Mouse (Mus musculus): ENCODE results near the gene Ptprh. TPM values are rescaled to one million over a fixed set of nuclear protein-coding genes. Genes with fewer than 3 reads are reported as not detected.

Gene Ptprh
- 1.2 and 1.3 TPM in 2 replicates for polyA plus RNA-seq (2015; fragmentation: Nextera tagmentation; extraction: Ambion mirVana)

DNA sequence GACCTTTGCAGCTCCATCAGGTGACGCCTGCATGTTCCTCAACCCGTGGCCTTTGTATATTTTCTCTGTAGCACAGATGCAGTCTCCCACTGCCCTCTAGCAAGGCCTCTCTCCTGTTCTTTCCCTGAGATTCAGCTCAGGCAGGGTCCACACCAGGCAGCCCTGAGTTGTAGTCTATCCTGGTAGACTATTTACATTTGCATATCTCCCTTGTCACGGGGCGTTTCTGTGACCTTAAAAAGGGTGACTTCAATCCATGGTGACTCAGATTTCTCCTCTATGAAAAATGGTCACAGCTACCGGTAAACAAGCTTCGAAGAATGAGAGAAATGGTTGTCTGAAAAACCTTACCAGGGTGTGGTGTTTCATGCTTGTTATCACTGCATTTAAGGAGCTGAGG lies at the start of gene Ptprh:
TSS of gene Ptprh (minus strand) at position 169 of the 400 bp plus-strand sequence.
- 83% methylated on average over 6 of the region's 6 CpGs for WGBS
- Histone ChIP-seq H3K9ac (no peak within 1 kb of the TSS), H3K36me3 (no peaks in the 10 kb centered on the region), H3K9me3 (no peaks in the 10 kb centered on the region), H3K4me3 (no peak within 1 kb of the TSS), H3K4me2 (no peak within 1 kb of the TSS), H3K4me1 (replicated peaks) (no peaks in the 10 kb centered on the region), H3K27me3 (no peaks in the 10 kb centered on the region), H3K27ac (replicated peaks) (no peak within 1 kb of the TSS)
- no peak for ATAC-seq (ENCODE audit: low FRiP score, low read depth)

DNA sequence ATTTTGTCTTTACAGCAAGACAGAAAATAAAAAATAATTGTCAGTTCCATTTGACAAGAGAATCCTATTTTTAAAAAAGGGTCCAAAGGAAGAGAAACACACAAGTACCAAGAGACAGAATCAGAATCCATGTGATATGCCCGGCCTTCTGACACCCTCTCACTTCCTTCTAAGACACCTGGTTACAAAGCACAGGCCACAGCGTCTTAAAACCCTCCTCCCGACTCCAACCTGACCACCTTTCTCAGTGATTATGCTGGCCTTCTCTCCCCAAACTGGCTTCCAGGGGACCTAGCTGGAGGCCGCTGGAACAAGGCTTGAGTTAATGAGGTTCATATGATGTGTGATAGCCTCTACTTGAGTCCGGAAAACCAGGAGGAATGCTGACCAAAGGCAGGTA lies 49.5 kb upstream of the Ptprh start:
- H3K27ac ChIP-seq (replicated peaks) = no peak overlapping the region
- H3K27me3 ChIP-seq = no peaks in the 10 kb centered on the region
- WGBS = 89% methylated on average over 5 of the region's 5 CpGs
- H3K4me3 ChIP-seq = no peak overlapping the region
- 0 out of 2 replicates have a peak, but pooled peaks cover 5% of the 10 kb centered on the region for H3K36me3 ChIP-seq
- no peak overlapping the region for H3K4me2 ChIP-seq
- peaks cover 54% of the 10 kb centered on the region for H3K4me1 ChIP-seq (replicated peaks)
- no peak overlapping the region for H3K9ac ChIP-seq
- no peaks in the 10 kb centered on the region for H3K9me3 ChIP-seq
- no peak for ATAC-seq (ENCODE audit: low FRiP score, low read depth)

DNA sequence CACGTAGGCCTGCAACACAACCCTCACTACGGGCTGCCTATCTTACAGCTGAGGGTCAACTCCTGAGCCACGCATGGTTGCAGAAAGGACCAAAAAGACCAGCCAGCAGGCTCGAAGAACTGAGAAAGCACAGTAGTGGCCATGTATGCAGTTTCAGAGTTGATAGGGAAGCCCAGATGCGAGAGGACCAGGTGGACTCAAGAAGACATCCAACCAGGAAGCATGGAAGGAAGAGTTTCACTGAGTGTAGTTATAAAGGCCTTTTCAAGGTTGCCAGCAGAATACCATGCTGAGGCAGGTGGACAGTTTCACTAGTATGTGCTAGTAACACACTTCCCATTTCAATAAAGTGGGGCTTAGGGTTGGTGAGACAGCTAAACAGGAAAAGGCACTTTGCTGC lies 48.9 kb upstream of the Ptprh start:
- no peak overlapping the region for H3K9ac ChIP-seq
- no peaks in the 10 kb centered on the region for H3K9me3 ChIP-seq
- H3K27ac ChIP-seq (replicated peaks) = no peak overlapping the region
- no peak for ATAC-seq (ENCODE audit: low FRiP score, low read depth)
- no peaks in the 10 kb centered on the region for H3K27me3 ChIP-seq
- no peak overlapping the region for H3K4me3 ChIP-seq
- no peak overlapping the region for H3K4me2 ChIP-seq
- H3K4me1 ChIP-seq (replicated peaks) = peaks cover 51% of the 10 kb centered on the region
- 0 out of 2 replicates have a peak, but pooled peaks cover 5% of the 10 kb centered on the region for H3K36me3 ChIP-seq
- WGBS = 96% methylated on average over 5 of the region's 5 CpGs

DNA sequence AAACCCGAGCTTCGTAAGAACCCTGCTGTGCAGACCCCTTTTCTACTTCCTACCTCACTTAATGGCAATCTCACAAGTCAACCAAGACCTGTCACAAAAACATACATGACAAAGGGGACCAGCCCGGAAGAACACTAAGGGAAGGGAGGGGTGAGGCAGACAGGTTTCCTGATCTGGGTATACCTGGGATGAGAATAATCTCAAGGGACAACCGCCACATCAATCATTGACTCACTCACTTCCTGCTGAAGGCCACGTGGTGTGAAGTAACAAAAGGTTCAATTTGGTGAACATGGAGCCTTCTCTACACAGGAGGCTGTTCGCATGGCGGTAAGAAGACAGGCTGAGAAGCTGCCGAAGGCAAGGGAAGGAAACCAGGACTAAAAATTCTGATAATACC lies 47.7 kb upstream of the Ptprh start:
- no peaks in the 10 kb centered on the region for H3K27me3 ChIP-seq
- H3K9ac ChIP-seq = no peak overlapping the region
- 0 out of 2 replicates have a peak, but pooled peaks cover 5% of the 10 kb centered on the region for H3K36me3 ChIP-seq
- no peak for ATAC-seq (ENCODE audit: low FRiP score, low read depth)
- H3K4me1 ChIP-seq (replicated peaks) = peaks cover 39% of the 10 kb centered on the region
- H3K4me3 ChIP-seq = no peak overlapping the region
- H3K9me3 ChIP-seq = no peaks in the 10 kb centered on the region
- H3K27ac ChIP-seq (replicated peaks) = no peak overlapping the region
- 82% methylated on average over 8 of the region's 8 CpGs for WGBS
- no peak overlapping the region for H3K4me2 ChIP-seq

- WGBS = 92% methylated on average over 2 of the region's 2 CpGs
- peaks cover 22% of the 10 kb centered on the region for H3K36me3 ChIP-seq
Measured at GRCm38 (mm10) chr7:4647992-4648391, 44.2 kb upstream of the Ptprh start.

DNA sequence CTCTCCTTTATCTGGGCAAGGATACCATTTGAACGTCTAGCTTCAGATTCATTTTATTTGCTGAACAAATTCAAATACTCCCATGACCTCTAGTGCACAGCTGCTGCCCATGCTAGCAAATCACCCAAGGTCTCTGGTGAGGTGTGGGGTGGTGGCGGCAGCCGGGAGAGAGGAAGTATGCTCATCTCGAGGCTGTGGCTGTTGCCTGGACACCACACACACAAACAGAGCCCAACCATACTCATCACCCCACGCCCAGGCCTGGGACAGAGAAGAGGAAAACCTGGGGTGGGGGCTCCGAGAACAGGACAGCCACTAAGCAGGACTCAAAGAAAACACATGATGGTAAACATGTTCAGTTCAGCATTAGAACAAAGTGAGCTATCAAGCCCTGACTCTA lies 43.5 kb upstream of the Ptprh start:
- Histone ChIP-seq H3K4me3 (no peak overlapping the region), H3K36me3 (peaks cover 23% of the 10 kb centered on the region)
- WGBS = 79% methylated on average over 6 of the region's 6 CpGs

More at GRCm38 (mm10) chr7:4647992-4648391, 44.2 kb upstream of the Ptprh start:
- ATAC-seq (ENCODE audit: low FRiP score, low read depth) = no peak
- Histone ChIP-seq H3K27ac (replicated peaks) (no peak overlapping the region), H3K4me3 (no peak overlapping the region), H3K9me3 (no peaks in the 10 kb centered on the region), H3K4me2 (no peak overlapping the region), H3K4me1 (replicated peaks) (peaks cover 12% of the 10 kb centered on the region), H3K9ac (no peak overlapping the region), H3K27me3 (no peaks in the 10 kb centered on the region)

DNA sequence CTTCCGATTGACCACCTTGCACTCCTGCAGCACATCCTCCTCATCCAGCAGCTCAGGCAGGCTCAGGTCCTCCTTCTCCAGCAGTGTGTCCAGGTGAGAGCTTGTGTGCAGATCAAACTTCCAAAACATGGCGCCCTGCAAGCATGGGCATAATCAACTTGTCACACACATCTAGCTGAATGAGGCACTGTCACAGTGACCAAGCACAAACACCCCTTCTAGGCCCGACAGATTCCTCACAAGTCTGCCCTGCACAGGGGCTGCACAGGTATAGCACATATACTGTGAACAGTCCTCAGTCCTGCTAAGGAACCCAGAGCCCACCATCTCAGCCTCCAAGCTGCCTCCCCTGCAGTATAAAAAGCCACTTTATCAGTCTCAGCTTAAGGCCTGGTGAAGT lies 43.0 kb upstream of the Ptprh start:
- H3K36me3 ChIP-seq = peaks cover 27% of the 10 kb centered on the region

More for the DNA sequence above, 43.5 kb upstream of the Ptprh start:
- no peaks in the 10 kb centered on the region for H3K27me3 ChIP-seq
- no peak overlapping the region for H3K4me2 ChIP-seq
- H3K9me3 ChIP-seq = no peaks in the 10 kb centered on the region
- no peak overlapping the region for H3K9ac ChIP-seq
- ATAC-seq (ENCODE audit: low FRiP score, low read depth) = no peak
- no peak overlapping the region for H3K27ac ChIP-seq (replicated peaks)
- H3K4me1 ChIP-seq (replicated peaks) = peaks cover 8% of the 10 kb centered on the region

GRCm38 (mm10) chr7:4643225-4643624 lies 39.4 kb upstream of the Ptprh start:
- H3K4me2 ChIP-seq = no peak overlapping the region
- no peak overlapping the region for H3K9ac ChIP-seq
- H3K27ac ChIP-seq (replicated peaks) = no peak overlapping the region
- no peaks in the 10 kb centered on the region for H3K27me3 ChIP-seq
- no peaks in the 10 kb centered on the region for H3K4me1 ChIP-seq (replicated peaks)
- H3K9me3 ChIP-seq = no peaks in the 10 kb centered on the region
- 95% methylated on average over 6 of the region's 6 CpGs for WGBS
- H3K36me3 ChIP-seq = peaks cover 58% of the 10 kb centered on the region
- ATAC-seq (ENCODE audit: low FRiP score, low read depth) = no peak
- H3K4me3 ChIP-seq = no peak overlapping the region

More for the DNA sequence above, 43.0 kb upstream of the Ptprh start:
- no peak for ATAC-seq (ENCODE audit: low FRiP score, low read depth)
- peaks cover 6% of the 10 kb centered on the region for H3K4me1 ChIP-seq (replicated peaks)
- H3K4me3 ChIP-seq = no peak overlapping the region
- no peaks in the 10 kb centered on the region for H3K9me3 ChIP-seq
- no peaks in the 10 kb centered on the region for H3K27me3 ChIP-seq
- 91% methylated on average over 3 of the region's 3 CpGs for WGBS
- H3K9ac ChIP-seq = no peak overlapping the region
- no peak overlapping the region for H3K4me2 ChIP-seq
- no peak overlapping the region for H3K27ac ChIP-seq (replicated peaks)

DNA sequence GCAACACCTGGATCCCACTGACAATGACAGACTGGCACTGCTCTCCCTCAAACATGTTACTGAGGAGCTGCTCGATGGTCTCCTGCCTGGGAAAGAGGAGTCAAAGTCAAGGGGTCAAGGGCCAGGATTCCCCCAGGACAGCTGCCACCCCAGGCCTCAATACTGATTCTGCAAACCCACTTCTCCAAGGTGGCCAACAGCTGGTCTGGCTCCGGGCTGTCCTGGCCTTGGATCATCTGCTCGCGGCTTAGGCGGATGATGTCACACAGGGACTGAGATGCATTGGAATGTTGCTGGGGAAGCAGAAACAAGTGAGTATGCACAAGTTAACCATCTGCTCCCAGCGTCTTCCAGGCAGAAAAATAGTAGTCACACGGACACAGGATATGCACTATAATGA lies 38.1 kb upstream of the Ptprh start:
- H3K4me2 ChIP-seq = no peak overlapping the region
- no peaks in the 10 kb centered on the region for H3K27me3 ChIP-seq
- H3K36me3 ChIP-seq = peaks cover 64% of the 10 kb centered on the region
- WGBS = 91% methylated on average over 7 of the region's 7 CpGs
- ATAC-seq (ENCODE audit: low FRiP score, low read depth) = no peak
- no peak overlapping the region for H3K27ac ChIP-seq (replicated peaks)
- H3K4me3 ChIP-seq = no peak overlapping the region
- H3K4me1 ChIP-seq (replicated peaks) = no peaks in the 10 kb centered on the region
- no peak overlapping the region for H3K9ac ChIP-seq
- H3K9me3 ChIP-seq = no peaks in the 10 kb centered on the region

- Histone ChIP-seq H3K27me3 (no peaks in the 10 kb centered on the region), H3K4me1 (replicated peaks) (no peaks in the 10 kb centered on the region), H3K9me3 (no peaks in the 10 kb centered on the region), H3K4me2 (no peak overlapping the region), H3K9ac (no peak overlapping the region), H3K36me3 (peaks cover 66% of the 10 kb centered on the region), H3K4me3 (no peak overlapping the region), H3K27ac (replicated peaks) (no peak overlapping the region)
- WGBS = 83% methylated on average over 11 of the region's 11 CpGs
- no peak for ATAC-seq (ENCODE audit: low FRiP score, low read depth)
Measured at GRCm38 (mm10) chr7:4641155-4641554, 37.3 kb upstream of the Ptprh start.

DNA sequence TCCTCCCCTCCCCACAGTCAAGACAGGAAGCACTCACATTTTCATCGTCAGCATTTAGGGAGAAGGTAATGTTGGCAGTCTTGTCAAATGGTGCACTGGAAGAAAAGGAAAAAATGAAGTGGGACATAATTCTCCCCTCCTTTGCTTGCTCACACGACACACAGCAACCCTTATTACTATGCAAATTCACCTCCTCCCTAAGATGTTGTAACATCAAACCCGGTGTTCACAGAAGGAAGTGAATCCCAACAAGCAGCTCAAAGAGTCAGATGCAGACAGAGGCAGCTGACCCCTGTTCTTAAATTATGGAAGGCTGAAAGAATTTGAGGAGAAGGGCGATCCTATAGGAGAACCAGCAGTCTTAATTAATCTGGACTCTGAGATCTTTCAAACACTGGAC lies 32.3 kb upstream of the Ptprh start:
- Histone ChIP-seq H3K27me3 (no peaks in the 10 kb centered on the region), H3K36me3 (peaks cover 73% of the 10 kb centered on the region), H3K4me2 (no peak overlapping the region), H3K4me1 (replicated peaks) (no peaks in the 10 kb centered on the region), H3K27ac (replicated peaks) (no peak overlapping the region), H3K9me3 (no peaks in the 10 kb centered on the region), H3K9ac (no peak overlapping the region), H3K4me3 (no peak overlapping the region)
- WGBS = 88% methylated on average over 4 of the region's 4 CpGs
- no peak for ATAC-seq (ENCODE audit: low FRiP score, low read depth)

GRCm38 (mm10) chr7:4631031-4631430 lies 27.2 kb upstream of the Ptprh start, which contains the start of gene Tmem86b:
TSS of gene Tmem86b (minus strand) at chr7:4631422.
- no peak within 1 kb of the TSS for H3K4me3 ChIP-seq
- no peak within 1 kb of the TSS for H3K9ac ChIP-seq
- no peak within 1 kb of the TSS for H3K27ac ChIP-seq (replicated peaks)
- no peaks in the 10 kb centered on the region for H3K4me1 ChIP-seq (replicated peaks)
- 90% methylated on average over 4 of the region's 4 CpGs for WGBS
- no peaks in the 10 kb centered on the region for H3K27me3 ChIP-seq
- no peaks in the 10 kb centered on the region for H3K9me3 ChIP-seq
- no peak within 1 kb of the TSS for H3K4me2 ChIP-seq
- peaks cover 58% of the 10 kb centered on the region for H3K36me3 ChIP-seq
- no peak for ATAC-seq (ENCODE audit: low FRiP score, low read depth)

DNA sequence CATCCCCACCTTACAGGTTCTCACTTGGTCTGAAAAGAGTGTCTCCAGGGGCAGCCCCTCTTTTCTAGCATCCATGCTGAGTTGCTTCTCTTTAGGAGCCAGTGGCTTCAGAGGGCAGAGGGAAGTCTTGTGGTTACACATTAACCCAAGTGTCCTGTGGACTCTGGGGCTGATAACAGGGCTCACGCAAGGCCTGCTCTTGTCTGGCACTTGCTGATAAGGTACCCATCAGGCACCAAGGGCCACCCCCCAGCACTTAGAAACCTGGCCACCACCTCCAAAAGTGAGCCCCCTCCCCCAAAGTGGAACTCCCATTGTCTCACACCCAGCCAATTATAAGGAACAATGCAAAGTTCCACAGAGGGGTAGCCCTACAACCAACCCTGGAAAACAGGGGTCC lies 26.4 kb upstream of the Ptprh start:
- Histone ChIP-seq H3K9me3 (no peaks in the 10 kb centered on the region), H3K4me3 (no peak overlapping the region), H3K27me3 (no peaks in the 10 kb centered on the region), H3K4me1 (replicated peaks) (no peaks in the 10 kb centered on the region), H3K27ac (replicated peaks) (no peak overlapping the region), H3K9ac (no peak overlapping the region), H3K4me2 (no peak overlapping the region), H3K36me3 (peaks cover 51% of the 10 kb centered on the region)
- 76% methylated on average over 1 of the region's 1 CpGs for WGBS
- no peak for ATAC-seq (ENCODE audit: low FRiP score, low read depth)

Data from hindbrain, embryonic 15.5 days (tissue).